Mouse (Mus musculus) telencephalon, adult 2 months (tissue): ENCODE measurements around the gene Des.

ENCODE experiments used
- DNase-seq: peaks from one replicate; pipeline ENCODE4 v3.0.0-alpha.2; 2011; ENCODE audit warnings: low read depth, low spot score

Des gene

GRCm38 (mm10) chr1:75360112-75361031 is at the start of gene Des:
Gene Des, plus strand, starts transcription at chr1:75360329.
- no peak for DNase-seq

- no peak for DNase-seq
These were observed 48.4 kb upstream of the Des start for GRCm38 (mm10) chr1:75311694-75312093.

GRCm38 (mm10) chr1:75315011-75315410 is 45.1 kb upstream of the Des start:
- no peak for DNase-seq

- DNase-seq: no peak
These were observed 44.4 kb upstream of the Des start for GRCm38 (mm10) chr1:75315456-75316365.

- peak; percentile 31 for DNase-seq
These were observed 43.3 kb upstream of the Des start for GRCm38 (mm10) chr1:75316861-75317240.

GRCm38 (mm10) chr1:75317241-75318201 is 42.6 kb upstream of the Des start, which contains the start of gene Dnpep:
Gene Dnpep, minus strand, starts transcription at chr1:75317990.
- peak; percentile 100 for DNase-seq

- DNase-seq: no peak
These were observed 41.8 kb upstream of the Des start for GRCm38 (mm10) chr1:75318301-75318700.

GRCm38 (mm10) chr1:75318736-75319135 is 41.4 kb upstream of the Des start:
- DNase-seq: no peak

- no peak for DNase-seq
These were observed 41.0 kb upstream of the Des start for GRCm38 (mm10) chr1:75319166-75319565.

GRCm38 (mm10) chr1:75327461-75327860 is 32.7 kb upstream of the Des start:
- DNase-seq: no peak

- DNase-seq: no peak
These were observed 28.9 kb upstream of the Des start for GRCm38 (mm10) chr1:75331271-75331670.

- no peak for DNase-seq
These were observed 23.7 kb upstream of the Des start for GRCm38 (mm10) chr1:75336461-75336860.

GRCm38 (mm10) chr1:75337097-75337496 is 23.0 kb upstream of the Des start:
- DNase-seq: no peak

GRCm38 (mm10) chr1:75338091-75338694 is 21.9 kb upstream of the Des start:
- DNase-seq: no peak

- peak; percentile 50 for DNase-seq
These were observed 20.8 kb upstream of the Des start for GRCm38 (mm10) chr1:75339337-75339736.

- no peak for DNase-seq
These were observed 19.6 kb upstream of the Des start for GRCm38 (mm10) chr1:75340519-75340918.

GRCm38 (mm10) chr1:75342874-75343416 is 17.2 kb upstream of the Des start:
- peak; percentile 57 for DNase-seq

- no peak for DNase-seq
These were observed 15.7 kb upstream of the Des start for GRCm38 (mm10) chr1:75344291-75345035.

GRCm38 (mm10) chr1:75345036-75345935 is 14.8 kb upstream of the Des start:
- DNase-seq: no peak
